Mouse (Mus musculus) bone marrow macrophage, adult 2 months (primary cell): ENCODE data around the gene Mybpc3.

ENCODE experiments used
- CTCF ChIP-seq: IDR thresholded peaks from 2 replicates; pipeline ENCODE4 v1.5.1; 2012; ENCODE audit warnings: low read depth, mild to moderate bottlenecking, low read length, moderate library complexity
- POLR2A ChIP-seq: IDR thresholded peaks from 2 replicates; pipeline ENCODE4 v1.6.1; 2012; ENCODE audit warnings: mild to moderate bottlenecking, low read depth, low read length, borderline replicate concordance

DNA sequence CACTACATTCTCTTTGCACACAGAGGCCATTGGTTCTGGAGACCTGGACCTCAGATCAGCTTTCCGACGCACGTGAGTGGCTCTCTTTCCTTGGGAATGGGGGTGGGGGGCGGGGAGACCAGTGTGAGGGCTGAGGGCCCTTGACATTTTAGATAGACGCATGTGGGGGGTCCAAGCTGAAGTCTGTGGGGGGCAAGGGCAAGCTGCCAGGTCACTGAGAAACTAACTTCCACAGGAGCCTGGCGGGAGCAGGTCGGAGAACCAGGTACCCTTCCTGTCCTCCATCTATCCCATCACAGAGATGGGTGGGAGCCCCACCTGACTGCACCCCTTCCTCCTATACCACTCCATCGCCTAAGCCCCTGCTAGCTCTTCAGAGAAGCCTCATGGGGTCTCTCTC lies 3.6 kb downstream of the Mybpc3 start:
- TF ChIP-seq POLR2A (no peak), CTCF (no peak)
